Mouse (Mus musculus): ENCODE data around the gene Haspin.

- no peak for TF ChIP-seq POLR2A (IDR thresholded peaks at IDR 0.05; ENCODE audit: borderline replicate concordance, control insufficient read depth, low read depth, low read length)
- no peak for TF ChIP-seq CTCF (IDR thresholded peaks at IDR 0.05; ENCODE audit: control insufficient read depth, insufficient read depth, low read length)
Measured at GRCm38 (mm10) chr11:73175612-73176011, 37.5 kb upstream of the Haspin start.

Measured in bone marrow, adult 2 months (tissue).